Mouse (Mus musculus) embryonic fibroblast, embryonic 13.5 days (primary cell): ENCODE measurements around the gene Gm9045.

Experiments used
- CTCF ChIP-seq: IDR thresholded peaks from 2 replicates; pipeline ENCODE4 v1.5.1; 2011; ENCODE audit warnings: mild to moderate bottlenecking, control low read depth, low read length, moderate library complexity, borderline replicate concordance; ENCODE audit not compliant: insufficient read depth
- POLR2A ChIP-seq: IDR thresholded peaks from 2 replicates; pipeline ENCODE4 v1.6.1; 2011; ENCODE audit warnings: low read depth, mild to moderate bottlenecking, control low read depth, low read length, moderate library complexity

DNA sequence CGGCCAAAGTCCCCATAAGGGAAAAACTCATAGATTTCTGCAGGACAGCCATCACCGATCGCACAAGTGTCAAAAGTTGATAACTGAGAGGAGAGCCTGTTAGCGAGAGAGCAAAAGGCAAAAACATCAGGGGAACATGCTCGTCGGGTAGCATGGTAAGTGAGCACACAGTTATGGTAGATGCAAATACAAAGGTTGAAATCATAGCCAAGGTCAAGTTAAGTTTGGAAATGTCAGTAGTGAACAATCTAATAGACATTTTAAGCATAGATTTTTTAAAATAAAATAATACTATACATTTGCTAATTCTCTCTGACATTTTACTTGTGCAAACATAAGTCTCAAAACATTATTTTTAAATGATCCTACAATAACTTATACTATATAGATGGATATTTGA lies 42.7 kb downstream of the Gm9045 start, which contains the start of gene Iltifb:
- TF ChIP-seq CTCF (no peak), POLR2A (no peak)
